Mouse (Mus musculus) stomach, embryonic 14.5 days (tissue): ENCODE measurements around the gene Themis3. TPM values are rescaled to one million over a fixed set of nuclear protein-coding genes. Genes with fewer than 3 reads are reported as not detected.
"Not testable (repeated sequence)": the region's sequence is repeated elsewhere in the genome, so short reads cannot be mapped to it uniquely, and the experiment has no call there.

Experiments
- ATAC-seq: fragments of 200-750 bp; cut with Nextera tagmentation; 2 replicates; pipeline ENCODE4 v1.8.0; 2017; ENCODE audit warnings: low read depth, moderate TSS enrichment; ENCODE audit not compliant: insufficient number of reproducible peaks, insufficient read depth, low FRiP score
- H3K27ac ChIP-seq: fragments of 300-500 bp; sonication (generic); 2 replicates; pipeline ENCODE4 v1.5.1; 2014; ENCODE audit warnings: mild to moderate bottlenecking, low read length, moderate library complexity, mixed read lengths
- H3K27me3 ChIP-seq: fragments of 300-500 bp; sonication (generic); 2 replicates; pipeline ENCODE4 v1.6.1; 2014; ENCODE audit warnings: low read length, control low read depth, mixed read lengths; ENCODE audit not compliant: control insufficient read depth, insufficient read depth
- H3K36me3 ChIP-seq: fragments of 300-500 bp; sonication (generic); 2 replicates; pipeline ENCODE4 v1.6.1; 2014; ENCODE audit warnings: mild to moderate bottlenecking, control low read depth, low read length, moderate library complexity, mixed read lengths; ENCODE audit not compliant: control insufficient read depth, insufficient read depth
- H3K4me1 ChIP-seq: fragments of 300-500 bp; sonication (generic); 2 replicates; pipeline ENCODE4 v1.6.1; 2014; ENCODE audit warnings: low read length, control low read depth, mixed read lengths; ENCODE audit not compliant: control insufficient read depth, insufficient read depth
- H3K4me2 ChIP-seq: fragments of 300-500 bp; sonication (generic); replicated peaks from 2 replicates; pipeline ENCODE4 v1.6.1; 2014; ENCODE audit warnings: low read depth, low read length, control low read depth
- H3K4me3 ChIP-seq: fragments of 300-500 bp; sonication (generic); 2 replicates; pipeline ENCODE4 v1.5.1; 2014; ENCODE audit warnings: low read depth, low read length, control low read depth
- H3K9ac ChIP-seq: fragments of 300-500 bp; sonication (generic); replicated peaks from 2 replicates; pipeline ENCODE4 v1.6.1; 2014; ENCODE audit warnings: low read depth, mild to moderate bottlenecking, control low read depth, low read length, moderate library complexity, mixed read lengths
- H3K9me3 ChIP-seq: fragments of 300-500 bp; sonication (generic); 2 replicates; pipeline ENCODE4 v1.6.1; 2016; ENCODE audit warnings: low read depth, low read length, control low read depth; ENCODE audit not compliant: control insufficient read depth
- WGBS: fragments of 180-500 bp; shearing (Covaris S2); extraction: QIAGEN DNeasy Blood & Tissue Kit; methylation state at CpG from one replicate; pipeline ENCODE4 v1.1.7; 2014; 5-methylcytosine and 5-hydroxymethylcytosine counted together
- polyA plus RNA-seq: library from polyadenylated mRNA; unstranded; fragments of >200 nt; fragmentation: Nextera tagmentation; extraction: Ambion mirVana; gene quantifications from 2 replicates; pipeline ENCODE4 v1.2.1, GENCODE M21; 2014

The Themis3 gene
- polyA plus RNA-seq, 1 experiment from 2014 or later: 0.22 TPM

- WGBS: 69% methylated on average over 5 of the region's 5 CpGs
- H3K4me2 ChIP-seq: no peak overlapping the region
- peaks cover 8% of the 10 kb centered on the region for H3K4me1 ChIP-seq
- H3K27me3 ChIP-seq: no peaks in the 10 kb centered on the region
- no peak overlapping the region for H3K4me3 ChIP-seq
- H3K27ac ChIP-seq: no peak overlapping the region
- ATAC-seq: no peak
- H3K36me3 ChIP-seq: no peaks in the 10 kb centered on the region
- no peak overlapping the region for H3K9ac ChIP-seq
- no peaks in the 10 kb centered on the region for H3K9me3 ChIP-seq
These were observed 71.0 kb downstream of the Themis3 start for GRCm38 (mm10) chr17:66523396-66523795.

GRCm38 (mm10) chr17:66522631-66523030, 71.8 kb downstream of the Themis3 start:
- H3K9me3 ChIP-seq, H3K4me2 ChIP-seq, H3K27ac ChIP-seq, H3K9ac ChIP-seq, ATAC-seq, H3K4me3 ChIP-seq, H3K36me3 ChIP-seq, H3K27me3 ChIP-seq: not testable (repeated sequence)
- WGBS: 100% methylated on average over 1 of the region's 1 CpGs
- peaks cover 13% of the 10 kb centered on the region for H3K4me1 ChIP-seq

GRCm38 (mm10) chr17:66519554-66520553, 74.6 kb downstream of the Themis3 start, which contains the start of gene Rab12:
Gene Rab12 (minus strand): TSS chr17:66519729.
- Histone ChIP-seq H3K9me3 (no peaks in the 10 kb centered on the region), H3K36me3 (no peaks in the 10 kb centered on the region), H3K4me3 (peak within 1 kb of the TSS; percentile 99), H3K27me3 (no peaks in the 10 kb centered on the region), H3K4me1 (peaks cover 16% of the 10 kb centered on the region), H3K4me2 (peak within 1 kb of the TSS; percentile 82), H3K9ac (peak within 1 kb of the TSS; percentile 97), H3K27ac (peak within 1 kb of the TSS; percentile 21; the same call in 1 of the 2 replicates)
- WGBS: 9% methylated on average over 47 of the region's 71 CpGs
- peak; percentile 91 for ATAC-seq

DNA sequence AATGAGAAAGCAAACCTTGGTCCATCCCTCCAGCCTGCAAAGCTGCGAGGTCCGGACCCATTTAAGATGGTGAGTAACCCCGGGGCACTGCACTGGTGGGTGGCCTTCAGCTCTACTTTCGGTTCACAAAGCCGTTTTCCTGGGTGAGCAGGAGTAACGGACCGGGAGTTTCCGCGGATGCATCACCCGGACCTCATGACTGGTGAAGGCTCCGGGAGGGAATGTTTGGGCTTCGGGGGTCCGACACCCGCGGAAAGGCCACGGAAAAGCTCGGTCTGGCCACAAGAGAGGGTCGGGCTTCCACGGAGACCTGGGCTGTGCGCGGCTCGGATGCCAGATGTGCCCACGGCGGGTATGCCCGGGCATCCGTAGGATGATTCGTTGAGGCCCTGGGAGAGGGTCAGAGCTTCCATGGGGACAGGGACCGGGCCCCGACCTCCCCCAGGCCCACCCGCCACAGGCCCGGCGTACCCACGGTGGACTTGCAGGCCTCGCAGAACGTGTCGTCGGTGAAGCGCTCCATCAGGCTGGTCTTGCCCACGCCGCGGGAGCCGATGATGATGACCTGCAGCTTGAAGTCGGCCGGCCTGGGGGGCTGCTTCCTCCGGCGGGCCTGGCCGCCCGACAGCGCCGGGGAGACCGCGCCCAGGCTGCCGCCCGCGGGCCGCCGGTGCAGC, 75.4 kb downstream of the Themis3 start:
- Histone ChIP-seq H3K4me1 (peaks cover 16% of the 10 kb centered on the region), H3K4me2 (peak overlapping the region; percentile 82), H3K27me3 (no peaks in the 10 kb centered on the region), H3K36me3 (peaks cover 6% of the 10 kb centered on the region; the same call in 1 of the 2 replicates), H3K27ac (peak overlapping the region; percentile 21; the same call in 1 of the 2 replicates), H3K9me3 (no peaks in the 10 kb centered on the region), H3K9ac (peak overlapping the region; percentile 97), H3K4me3 (peak overlapping the region; percentile 99)
- ATAC-seq: peak; percentile 66
- 1% methylated on average over 56 of the region's 57 CpGs for WGBS

GRCm38 (mm10) chr17:66516953-66517352, 77.5 kb downstream of the Themis3 start:
- WGBS: 90% methylated on average over 4 of the region's 4 CpGs
- no peaks in the 10 kb centered on the region for H3K9me3 ChIP-seq
- H3K27me3 ChIP-seq: no peaks in the 10 kb centered on the region
- no peak overlapping the region for H3K27ac ChIP-seq
- peaks cover 6% of the 10 kb centered on the region; the same call in 1 of the 2 replicates for H3K36me3 ChIP-seq
- H3K4me3 ChIP-seq: no peak overlapping the region
- no peak overlapping the region for H3K9ac ChIP-seq
- H3K4me1 ChIP-seq: peaks cover 16% of the 10 kb centered on the region
- H3K4me2 ChIP-seq: no peak overlapping the region
- ATAC-seq: no peak

DNA sequence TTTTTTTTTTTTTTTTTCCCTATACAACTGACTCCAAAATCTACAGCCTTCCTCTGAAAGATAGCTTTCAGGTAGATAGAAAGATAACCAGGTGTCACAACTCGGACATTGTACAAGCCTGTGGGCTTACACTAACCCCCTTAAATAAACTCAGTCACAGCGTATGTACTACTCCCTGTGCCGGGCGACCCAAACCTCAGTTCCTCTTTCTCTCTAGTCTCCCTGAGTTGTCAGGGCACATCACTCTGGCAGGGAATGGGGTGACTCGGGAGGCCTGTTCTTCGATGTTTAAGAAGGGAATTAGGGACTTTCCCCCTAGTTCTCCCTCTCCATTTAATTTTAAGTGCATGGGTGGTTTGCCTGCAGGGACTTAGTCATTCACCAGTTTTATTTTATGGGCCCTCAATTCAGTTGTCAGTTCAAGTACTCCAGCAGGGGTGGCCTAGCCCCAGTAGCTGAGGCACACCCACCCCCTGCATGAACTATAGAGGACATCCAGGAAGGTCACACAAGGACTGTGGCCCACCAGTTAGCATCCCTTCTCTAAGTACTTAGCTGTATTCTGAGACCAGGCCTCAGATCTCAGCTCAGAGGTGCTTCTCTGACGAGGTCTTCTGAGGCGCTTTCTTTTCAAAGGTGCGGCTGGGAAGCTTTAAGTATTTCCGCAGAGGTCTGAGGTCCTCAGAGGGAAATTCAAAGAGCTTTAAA, 80.0 kb downstream of the Themis3 start:
- Histone ChIP-seq H3K27ac (no peak overlapping the region), H3K36me3 (peaks cover 6% of the 10 kb centered on the region; the same call in 1 of the 2 replicates), H3K27me3 (no peaks in the 10 kb centered on the region), H3K9ac (no peak overlapping the region), H3K4me2 (no peak overlapping the region), H3K9me3 (no peaks in the 10 kb centered on the region), H3K4me1 (peaks cover 22% of the 10 kb centered on the region), H3K4me3 (no peak overlapping the region)
- WGBS: 89% methylated on average over 10 of the region's 10 CpGs
- no peak for ATAC-seq

DNA sequence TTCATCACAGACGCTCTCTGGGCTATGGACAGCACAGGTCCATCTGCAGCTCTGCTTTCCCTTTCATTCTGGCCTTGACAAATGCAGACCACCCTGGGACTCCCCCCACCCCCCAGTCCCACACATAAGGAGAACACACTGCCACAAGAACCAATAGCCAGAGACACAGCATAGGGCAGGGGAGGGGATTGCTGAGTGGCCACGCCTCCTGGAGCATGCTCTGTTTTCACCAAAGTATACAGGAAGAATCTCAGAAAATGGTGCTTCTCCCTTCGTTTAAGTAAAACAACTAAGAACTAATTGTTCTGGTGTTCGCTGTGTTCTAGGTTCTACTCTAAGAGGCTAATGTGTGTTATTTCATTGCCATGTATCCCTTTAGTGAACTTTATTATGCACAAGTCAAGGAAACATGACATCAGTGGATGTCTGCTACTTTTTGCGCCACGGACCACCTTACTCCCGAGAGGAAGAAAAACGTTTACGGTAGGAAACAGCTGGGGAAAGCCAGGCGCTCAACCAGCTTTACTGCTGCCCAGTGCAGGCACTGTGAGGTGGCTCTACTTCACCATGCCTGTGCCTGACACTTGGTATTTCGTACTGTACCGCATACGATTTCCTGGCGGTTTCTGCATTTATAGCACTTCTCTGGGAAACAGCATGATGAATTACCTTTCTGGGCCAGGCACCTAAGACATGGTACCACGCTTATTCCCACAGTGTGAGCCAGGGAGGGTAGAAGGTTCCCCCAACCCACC, 82.0 kb downstream of the Themis3 start:
- 72% methylated on average over 15 of the region's 15 CpGs for WGBS
- H3K36me3 ChIP-seq: peaks cover 6% of the 10 kb centered on the region; the same call in 1 of the 2 replicates
- H3K9me3 ChIP-seq: no peaks in the 10 kb centered on the region
- no peak overlapping the region for H3K9ac ChIP-seq
- no peak overlapping the region for H3K27ac ChIP-seq
- peaks cover 11% of the 10 kb centered on the region for H3K4me1 ChIP-seq
- H3K27me3 ChIP-seq: no peaks in the 10 kb centered on the region
- no peak overlapping the region for H3K4me3 ChIP-seq
- ATAC-seq: no peak
- H3K4me2 ChIP-seq: no peak overlapping the region
